Mouse (Mus musculus): ENCODE measurements around the gene Nxf3.
"Not testable (repeated sequence)": the region's sequence is repeated elsewhere in the genome, so short reads cannot be mapped to it uniquely, and the experiment has no call there.

Gene Nxf3

GRCm38 (mm10) chrX:136085155-136085554, at the start of gene Nxf3:
Gene Nxf3, minus strand, starts transcription at chrX:136085255.
- DNase-seq (ENCODE audit: low spot score) = no peak

GRCm38 (mm10) chrX:136127744-136128064, 42.6 kb upstream of the Nxf3 start:
- DNase-seq (ENCODE audit: low spot score) = peak; percentile 73

- DNase-seq (ENCODE audit: low spot score) = no peak
Observed at GRCm38 (mm10) chrX:136127038-136127743, 42.1 kb upstream of the Nxf3 start.

GRCm38 (mm10) chrX:136115419-136115961, 30.4 kb upstream of the Nxf3 start:
- DNase-seq (ENCODE audit: low spot score) = peak; percentile 74

- no peak for DNase-seq (ENCODE audit: low spot score)
Observed at GRCm38 (mm10) chrX:136115015-136115414, 30.0 kb upstream of the Nxf3 start.

GRCm38 (mm10) chrX:136107942-136108341, 22.9 kb upstream of the Nxf3 start:
- peak; percentile 74 for DNase-seq (ENCODE audit: low spot score)

- peak; percentile 32 for DNase-seq (ENCODE audit: low spot score)
Observed at GRCm38 (mm10) chrX:136104724-136105088, 19.7 kb upstream of the Nxf3 start.

GRCm38 (mm10) chrX:136104046-136104723, 19.1 kb upstream of the Nxf3 start:
- DNase-seq (ENCODE audit: low spot score) = peak; percentile 13

GRCm38 (mm10) chrX:136094421-136094820, 9.4 kb upstream of the Nxf3 start:
- peak; percentile 24 for DNase-seq (ENCODE audit: low spot score)

- DNase-seq (ENCODE audit: low spot score) = no peak
Observed at GRCm38 (mm10) chrX:136092497-136093279, 7.6 kb upstream of the Nxf3 start.

- peak; percentile 17 for DNase-seq (ENCODE audit: low spot score)
Observed at GRCm38 (mm10) chrX:136068020-136068419, 17.0 kb downstream of the Nxf3 start, which contains the start of gene Bex2. Gene Bex2, minus strand, starts transcription at chrX:136068236.

GRCm38 (mm10) chrX:136067201-136067991, 17.7 kb downstream of the Nxf3 start:
- DNase-seq (ENCODE audit: low spot score) = peak; percentile 12

- DNase-seq (ENCODE audit: low spot score) = no peak
Observed at GRCm38 (mm10) chrX:136060698-136061097, 24.4 kb downstream of the Nxf3 start.

GRCm38 (mm10) chrX:136051219-136051618, 33.8 kb downstream of the Nxf3 start:
- no peak for DNase-seq (ENCODE audit: low spot score)

- DNase-seq (ENCODE audit: low spot score) = peak; percentile 75
Observed at GRCm38 (mm10) chrX:136047528-136047927, 37.5 kb downstream of the Nxf3 start.

- no peak for DNase-seq (ENCODE audit: low spot score)
Observed at GRCm38 (mm10) chrX:136043726-136044125, 41.3 kb downstream of the Nxf3 start.

GRCm38 (mm10) chrX:136032799-136033763, 52.0 kb downstream of the Nxf3 start, which contains the start of gene Arxes1:
Gene Arxes1, plus strand, starts transcription at chrX:136033367.
- not testable (repeated sequence) for DNase-seq (ENCODE audit: low spot score)

GRCm38 (mm10) chrX:136030331-136030730, 54.7 kb downstream of the Nxf3 start:
- DNase-seq (ENCODE audit: low spot score) = no peak
